Mouse (Mus musculus) kidney, adult 2 months (tissue): ENCODE measurements around the gene Dlgap1.

Experiments
- CTCF ChIP-seq: fragments of 200-500 bp; conservative IDR thresholded peaks from 2 replicates; pipeline ENCODE4 v1.5.1; 2011; ENCODE audit warnings: low read depth, mild to moderate bottlenecking, control low read depth, low read length, moderate library complexity, mixed read lengths; ENCODE audit not compliant: insufficient read depth, insufficient read length
- POLR2A ChIP-seq: fragments of 200-500 bp; IDR thresholded peaks from one replicate; pipeline ENCODE4 v1.6.1; 2011; ENCODE audit warnings: low read depth, low read length, control low read depth

DNA sequence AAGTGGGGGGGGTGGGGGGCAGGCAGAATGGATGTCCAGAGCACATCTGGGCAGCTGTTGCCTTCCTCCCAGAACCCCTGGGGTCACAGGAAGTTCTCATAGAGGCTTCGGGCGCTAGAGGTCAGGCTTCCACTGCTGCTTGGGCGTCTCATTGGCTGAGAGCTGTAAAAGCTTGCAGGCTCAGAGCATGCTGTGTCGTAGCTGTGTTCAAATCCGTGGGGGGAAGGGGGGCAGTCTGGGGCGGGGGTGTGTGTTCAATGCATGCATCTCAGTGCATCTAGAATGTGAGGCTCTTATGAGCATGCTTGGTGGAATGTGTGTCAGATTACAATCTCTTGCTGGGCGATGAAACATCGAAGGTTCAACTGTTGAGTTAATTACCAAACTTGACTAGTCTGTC lies 751.9 kb downstream of the Dlgap1 start:
- TF ChIP-seq CTCF = peak; percentile 36
- no peak for TF ChIP-seq POLR2A
